Mouse (Mus musculus) heart, postnatal 25 days (tissue): ENCODE results near the gene Zscan20. TPM values are rescaled to one million over a fixed set of nuclear protein-coding genes. Genes with fewer than 3 reads are reported as not detected.

Experiments used
- DNase-seq: peaks from one replicate; pipeline ENCODE4 v3.0.0; 2022; ENCODE audit warnings: low spot score
- intact Hi-C: fragments of 180-260 bp; cut with DNase I; formaldehyde crosslinking; loops from one replicate; pipeline ENCODE4 v1.15.1; 2025
- total RNA-seq, 2 experiments: library from RNA; stranded (reverse); gene quantifications; 2 replicates each; pipeline ENCODE4 v1.2.3; 2021

Zscan20 gene
- total RNA-seq: 1 to 10 TPM; 4.7 to 4.8 TPM

GRCm38 (mm10) chr4:128609925-128610402 lies at the start of gene Zscan20:
Gene Zscan20 (minus strand): TSS chr4:128610098.
- DNase-seq: peak; percentile 95
- intact Hi-C loops: loop anchor here (5.0 kb wide), 2 partner anchors 97 to 247 kb away; no protein-coding TSS in a partner anchor

GRCm38 (mm10) chr4:128655446-128655845 lies 45.5 kb upstream of the Zscan20 start:
- intact Hi-C loops: no loop called here
- no peak for DNase-seq

- intact Hi-C loops: no loop called here
- DNase-seq: peak; percentile 80
Measured at GRCm38 (mm10) chr4:128654505-128655381, 44.8 kb upstream of the Zscan20 start, which contains the start of gene Phc2. Gene Phc2 (plus strand): TSS chr4:128654702.

- no peak for DNase-seq
- intact Hi-C loops: no loop called here
Measured at GRCm38 (mm10) chr4:128652584-128653298, 42.8 kb upstream of the Zscan20 start.

GRCm38 (mm10) chr4:128651530-128651929 lies 41.6 kb upstream of the Zscan20 start:
- no peak for DNase-seq
- intact Hi-C loops: no loop called here

- intact Hi-C loops: no loop called here
- no peak for DNase-seq
Measured at GRCm38 (mm10) chr4:128648567-128649255, 38.8 kb upstream of the Zscan20 start.

GRCm38 (mm10) chr4:128646762-128647161 lies 36.9 kb upstream of the Zscan20 start:
- intact Hi-C loops: no loop called here
- DNase-seq: no peak

- no peak for DNase-seq
- intact Hi-C loops: no loop called here
Measured at GRCm38 (mm10) chr4:128645896-128646295, 36.0 kb upstream of the Zscan20 start.

GRCm38 (mm10) chr4:128641766-128642717 lies 32.1 kb upstream of the Zscan20 start:
- intact Hi-C loops: no loop called here
- no peak for DNase-seq

GRCm38 (mm10) chr4:128638265-128638923 lies 28.5 kb upstream of the Zscan20 start:
- intact Hi-C loops: no loop called here

GRCm38 (mm10) chr4:128637250-128637649 lies 27.4 kb upstream of the Zscan20 start:
- DNase-seq: no peak
- intact Hi-C loops: no loop called here

More at GRCm38 (mm10) chr4:128638265-128638923, 28.5 kb upstream of the Zscan20 start:
- DNase-seq: no peak

GRCm38 (mm10) chr4:128635894-128636585 lies 26.1 kb upstream of the Zscan20 start:
- intact Hi-C loops: no loop called here
- DNase-seq: no peak

GRCm38 (mm10) chr4:128635451-128635850 lies 25.6 kb upstream of the Zscan20 start:
- no peak for DNase-seq
- intact Hi-C loops: no loop called here

- DNase-seq: no peak
- intact Hi-C loops: no loop called here
Measured at GRCm38 (mm10) chr4:128621109-128621508, 11.2 kb upstream of the Zscan20 start.

GRCm38 (mm10) chr4:128620572-128620971 lies 10.7 kb upstream of the Zscan20 start:
- no peak for DNase-seq
- intact Hi-C loops: no loop called here

GRCm38 (mm10) chr4:128618963-128619362 lies 9.1 kb upstream of the Zscan20 start:
- intact Hi-C loops: loop anchor here (5.0 kb wide), 1 partner anchor 158 kb away; no protein-coding TSS in a partner anchor
- no peak for DNase-seq

GRCm38 (mm10) chr4:128618246-128618911 lies 8.5 kb upstream of the Zscan20 start, which contains the start of gene Tlr12:
Gene Tlr12 (minus strand): TSS chr4:128618619.
- intact Hi-C loops: loop anchor here (5.0 kb wide), 1 partner anchor 159 kb away; no protein-coding TSS in a partner anchor
- no peak for DNase-seq
